Mouse (Mus musculus) midbrain, embryonic 10.5 days (tissue): ENCODE data around the gene Mknk1. TPM values are rescaled to one million over a fixed set of nuclear protein-coding genes. Genes with fewer than 3 reads are reported as not detected.

Source experiments
- DNase-seq: peaks from one replicate; pipeline ENCODE4 v3.0.0-alpha.2; 2017; ENCODE audit warnings: low spot score
- H3K27ac ChIP-seq: fragments of 300-500 bp; sonication (generic); replicated peaks from 2 replicates; pipeline ENCODE4 v1.5.1; 2016; ENCODE audit warnings: mild to moderate bottlenecking
- H3K27me3 ChIP-seq: fragments of 300-500 bp; sonication (generic); 2 replicates; pipeline ENCODE4 v1.6.1; 2016; ENCODE audit warnings: low read depth, mild to moderate bottlenecking; ENCODE audit not compliant: poor library complexity, severe bottlenecking
- H3K36me3 ChIP-seq: fragments of 300-500 bp; sonication (generic); 2 replicates; pipeline ENCODE4 v1.6.1; 2016; ENCODE audit warnings: mild to moderate bottlenecking, moderate library complexity
- H3K4me1 ChIP-seq: fragments of 300-500 bp; sonication (generic); 2 replicates; pipeline ENCODE4 v1.6.1; 2016
- H3K4me3 ChIP-seq: fragments of 300-500 bp; sonication (generic); 2 replicates; pipeline ENCODE4 v1.5.1; 2016; ENCODE audit warnings: mild to moderate bottlenecking, moderate library complexity
- H3K9me3 ChIP-seq: fragments of 300-500 bp; sonication (generic); replicated peaks from 2 replicates; pipeline ENCODE4 v1.6.1; 2016; ENCODE audit warnings: mild to moderate bottlenecking
- WGBS: fragments of 180-500 bp; shearing (Covaris S2); methylation state at CpG from one replicate; pipeline ENCODE4 v1.1.7; 2016; 5-methylcytosine and 5-hydroxymethylcytosine counted together
- polyA plus RNA-seq: library from polyadenylated mRNA; unstranded; fragments of >200 nt; fragmentation: Nextera tagmentation; extraction: Ambion mirVana; gene quantifications from 2 replicates; pipeline ENCODE4 v1.2.1, GENCODE M21; 2016

Mknk1 gene
- polyA plus RNA-seq, 1 experiment from 2014 or later, result 29.7 TPM

DNA sequence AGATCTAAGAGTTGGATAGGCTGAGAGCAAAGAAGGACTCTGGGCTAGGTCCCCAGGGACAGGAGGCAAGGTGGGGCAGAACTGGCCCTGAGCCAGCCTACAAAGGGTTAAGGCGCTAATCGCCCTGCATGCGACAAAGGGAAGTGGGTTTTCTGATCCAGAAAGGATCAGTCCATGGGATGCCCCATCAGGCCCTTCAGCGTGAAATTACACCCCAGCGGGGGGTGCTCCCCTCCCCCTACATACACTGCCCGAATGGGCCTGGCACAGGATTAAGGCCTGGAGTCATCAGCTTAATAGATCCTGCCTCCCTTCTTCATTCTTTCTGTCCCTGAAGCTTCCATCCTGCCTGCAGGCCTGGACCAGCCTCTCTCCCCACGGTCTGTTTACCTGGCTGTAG, 66.7 kb downstream of the Mknk1 start:
- Histone ChIP-seq H3K36me3 (no peaks in the 10 kb centered on the region), H3K4me3 (0 out of 2 replicates have a peak overlapping the region, but pooled peaks have one; percentile 22), H3K27ac (peak overlapping the region; percentile 66), H3K4me1 (peaks cover 63% of the 10 kb centered on the region), H3K9me3 (no peaks in the 10 kb centered on the region), H3K27me3 (peaks cover 88% of the 10 kb centered on the region)
- WGBS, result 2% methylated on average over 7 of the region's 7 CpGs
- DNase-seq, result peak; percentile 83

DNA sequence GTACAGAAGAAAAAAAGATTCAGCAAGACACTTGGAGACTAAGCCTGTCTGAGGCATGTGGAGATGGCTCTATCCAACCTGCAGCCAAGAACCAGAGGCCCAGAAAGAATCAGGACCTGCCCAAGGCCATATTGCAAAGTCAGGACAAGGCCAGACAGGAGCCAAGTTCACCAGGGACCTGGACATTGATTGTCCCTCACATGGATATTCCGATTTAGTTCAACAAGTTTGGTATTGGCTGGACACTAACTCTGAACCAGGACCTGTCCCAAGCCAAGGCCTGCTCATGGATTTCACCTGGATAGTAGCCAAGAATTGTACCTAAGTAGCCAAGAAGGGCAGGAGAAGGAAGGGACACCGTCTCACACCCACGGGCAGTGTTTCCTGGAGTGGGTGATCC, 67.8 kb downstream of the Mknk1 start:
- Histone ChIP-seq H3K9me3 (no peaks in the 10 kb centered on the region), H3K27ac (no peak overlapping the region), H3K36me3 (no peaks in the 10 kb centered on the region), H3K4me1 (peaks cover 74% of the 10 kb centered on the region), H3K4me3 (no peak overlapping the region), H3K27me3 (peaks cover 78% of the 10 kb centered on the region)
- 87% methylated on average over 3 of the region's 3 CpGs for WGBS
- no peak for DNase-seq

DNA sequence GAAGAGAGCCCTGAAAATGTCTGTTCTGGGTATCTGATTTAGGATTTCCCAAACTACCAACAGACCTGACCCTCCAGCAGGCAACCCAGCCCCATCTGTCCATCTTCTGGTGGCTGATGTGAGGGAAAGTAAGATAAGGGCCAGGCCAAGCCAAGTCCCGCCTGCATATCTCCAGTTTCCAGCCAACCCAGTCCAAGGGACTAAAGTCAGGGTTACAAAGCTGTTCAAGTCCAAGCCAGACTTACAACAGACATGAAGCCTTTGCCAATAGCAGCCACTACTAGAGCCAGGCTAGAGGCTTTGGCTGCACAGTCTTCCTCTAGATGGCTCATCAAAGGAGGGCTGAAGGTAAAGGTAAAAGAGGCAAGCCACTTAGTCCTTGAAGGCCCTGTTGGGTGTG, 69.0 kb downstream of the Mknk1 start:
- WGBS, result 86% methylated on average over 1 of the region's 1 CpGs
- Histone ChIP-seq H3K27ac (peak overlapping the region; percentile 72), H3K9me3 (no peaks in the 10 kb centered on the region), H3K4me1 (peaks cover 86% of the 10 kb centered on the region), H3K4me3 (no peak overlapping the region), H3K27me3 (peaks cover 73% of the 10 kb centered on the region), H3K36me3 (no peaks in the 10 kb centered on the region)
- no peak for DNase-seq

DNA sequence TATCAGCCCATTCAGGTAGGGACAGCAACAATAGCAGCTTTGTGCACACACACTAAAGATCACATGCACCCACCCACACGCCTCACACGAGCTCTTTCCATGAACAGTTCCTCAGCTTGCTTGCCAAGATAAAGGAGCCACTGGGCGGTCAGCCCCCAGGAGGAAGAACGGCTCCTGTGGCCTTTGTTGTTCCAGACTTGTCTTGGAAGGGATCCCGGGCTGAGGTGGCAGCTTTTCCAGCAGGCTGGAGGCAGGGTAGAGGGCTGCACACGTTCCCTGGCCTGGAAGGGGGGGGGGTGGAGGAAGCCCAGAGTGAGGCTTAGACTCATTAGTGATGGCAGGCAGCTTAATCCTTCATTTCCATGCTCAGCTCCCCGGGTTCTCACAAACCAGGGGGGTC, 69.6 kb downstream of the Mknk1 start:
- Histone ChIP-seq H3K27ac (peak overlapping the region; percentile 72), H3K9me3 (no peaks in the 10 kb centered on the region), H3K4me3 (no peak overlapping the region), H3K27me3 (peaks cover 73% of the 10 kb centered on the region), H3K4me1 (peaks cover 87% of the 10 kb centered on the region), H3K36me3 (peaks cover 3% of the 10 kb centered on the region)
- WGBS, result 12% methylated on average over 7 of the region's 7 CpGs
- DNase-seq, result peak; percentile 47

- WGBS, result 1% methylated on average over 4 of the region's 4 CpGs
- peak; percentile 77 for DNase-seq
- Histone ChIP-seq H3K27ac (peak overlapping the region; percentile 80), H3K9me3 (no peaks in the 10 kb centered on the region), H3K4me1 (peaks cover 60% of the 10 kb centered on the region), H3K27me3 (peaks cover 59% of the 10 kb centered on the region), H3K4me3 (no peak overlapping the region), H3K36me3 (peaks cover 27% of the 10 kb centered on the region)
Observed at GRCm38 (mm10) chr4:115911586-115911985, 72.6 kb downstream of the Mknk1 start.

DNA sequence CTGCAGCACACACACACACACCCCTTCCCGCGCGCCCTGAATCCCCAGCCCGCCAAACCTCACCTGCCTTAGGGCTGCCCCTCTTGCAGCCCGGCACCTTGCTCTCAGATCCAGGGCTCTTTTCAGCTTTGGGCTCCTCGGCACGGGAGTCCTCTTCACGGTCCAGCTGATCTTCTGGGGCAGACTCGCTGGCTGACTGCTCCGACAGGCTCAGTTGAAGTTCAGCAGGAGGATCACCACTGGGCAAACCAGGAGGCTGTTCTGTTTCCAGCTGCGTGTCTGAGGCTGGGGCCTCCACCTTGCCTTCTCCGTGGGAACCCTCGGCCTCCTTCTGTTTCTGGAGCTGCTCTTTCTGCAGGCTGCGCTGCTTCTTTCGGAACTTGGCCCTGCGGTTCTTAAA, 80.9 kb downstream of the Mknk1 start:
- Histone ChIP-seq H3K27me3 (peaks cover 55% of the 10 kb centered on the region), H3K4me1 (peaks cover 7% of the 10 kb centered on the region; the same call in 1 of the 2 replicates), H3K36me3 (peaks cover 100% of the 10 kb centered on the region), H3K27ac (no peak overlapping the region), H3K9me3 (no peaks in the 10 kb centered on the region), H3K4me3 (no peak overlapping the region)
- no peak for DNase-seq
- WGBS, result 73% methylated on average over 16 of the region's 16 CpGs

- Histone ChIP-seq H3K27ac (no peak overlapping the region), H3K4me1 (peaks cover 7% of the 10 kb centered on the region; the same call in 1 of the 2 replicates), H3K36me3 (peaks cover 95% of the 10 kb centered on the region), H3K4me3 (no peak overlapping the region), H3K9me3 (no peaks in the 10 kb centered on the region), H3K27me3 (peaks cover 32% of the 10 kb centered on the region)
- 84% methylated on average over 5 of the region's 5 CpGs for WGBS
- DNase-seq, result no peak
Observed at GRCm38 (mm10) chr4:115922688-115923087, 83.7 kb downstream of the Mknk1 start.

DNA sequence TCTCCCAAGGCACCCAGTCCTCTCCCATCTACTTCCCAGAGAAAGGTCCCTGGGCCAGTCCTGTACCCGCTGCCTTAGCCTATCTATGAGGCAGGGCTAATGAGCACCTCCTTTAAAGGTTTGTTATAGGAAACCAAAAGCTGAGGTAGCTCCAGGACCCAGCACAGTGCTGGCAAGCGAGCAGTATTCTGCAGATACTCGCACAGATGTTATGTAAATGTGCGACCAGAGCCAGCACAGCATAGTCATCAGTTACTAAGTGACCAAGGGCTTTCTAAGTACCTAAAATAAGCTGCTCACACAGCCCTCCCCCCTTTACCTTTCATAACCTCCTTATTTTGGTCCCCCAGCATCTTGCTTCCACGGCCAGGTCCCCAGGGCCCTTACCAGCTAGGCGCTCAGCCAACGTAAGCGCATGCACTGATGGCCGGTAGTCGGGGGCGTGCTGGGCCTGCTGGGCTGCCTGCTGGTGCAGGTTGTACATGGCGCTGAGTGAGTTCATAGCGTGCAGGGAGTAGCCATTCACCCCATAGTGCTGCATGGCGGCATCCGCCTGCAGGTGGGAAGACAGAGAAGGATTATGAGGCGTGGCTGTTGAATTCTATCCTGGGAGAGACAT, 84.4 kb downstream of the Mknk1 start:
- Histone ChIP-seq H3K27ac (no peak overlapping the region), H3K27me3 (peaks cover 29% of the 10 kb centered on the region), H3K9me3 (no peaks in the 10 kb centered on the region), H3K36me3 (peaks cover 95% of the 10 kb centered on the region), H3K4me3 (no peak overlapping the region), H3K4me1 (0 out of 2 replicates have a peak, but pooled peaks cover 4% of the 10 kb centered on the region)
- WGBS, result 83% methylated on average over 16 of the region's 16 CpGs
- DNase-seq, result no peak

GRCm38 (mm10) chr4:115927637-115928036, 88.6 kb downstream of the Mknk1 start:
- WGBS, result 79% methylated on average over 7 of the region's 7 CpGs
- Histone ChIP-seq H3K36me3 (peaks cover 85% of the 10 kb centered on the region), H3K9me3 (no peaks in the 10 kb centered on the region), H3K4me1 (peaks cover 11% of the 10 kb centered on the region), H3K27ac (no peak overlapping the region), H3K27me3 (peaks cover 58% of the 10 kb centered on the region), H3K4me3 (no peak overlapping the region)
- DNase-seq, result no peak

Other genes starting within 250 kb of the Mknk1 start
- not detected in 2 replicates for gene Cyp4a32, start 238.2 kb upstream of the Mknk1 start, polyA plus RNA-seq
- not detected in 2 replicates for gene Cyp4b1, start 191.5 kb upstream of the Mknk1 start, polyA plus RNA-seq
- 34.4 and 34.8 TPM in 2 replicates for gene Efcab14, start 101.5 kb upstream of the Mknk1 start, polyA plus RNA-seq
- gene Tex38, start 58.2 kb upstream of the Mknk1 start, polyA plus RNA-seq, result 0.17 and 0.25 TPM in 2 replicates
- gene Atpaf1, start 54.4 kb upstream of the Mknk1 start, polyA plus RNA-seq, result 50.0 and 53.8 TPM in 2 replicates
- 4.4 and 6.7 TPM in 2 replicates for gene Mob3c, start 11.1 kb upstream of the Mknk1 start, polyA plus RNA-seq
- gene Kncn, start 45.2 kb downstream of the Mknk1 start, polyA plus RNA-seq, result 0.07 TPM in 1 of 2 replicates, not detected in the other
- 0.21 and 0.30 TPM in 2 replicates for gene 6430628N08Rik, start 51.5 kb downstream of the Mknk1 start, polyA plus RNA-seq
- gene Dmbx1, start 100.7 kb downstream of the Mknk1 start, polyA plus RNA-seq, result 38.5 and 39.4 TPM in 2 replicates
- 1.4 and 2.7 TPM in 2 replicates for gene Faah, start 178.7 kb downstream of the Mknk1 start, polyA plus RNA-seq
- 20.4 and 21.2 TPM in 2 replicates for gene Nsun4, start 214.7 kb downstream of the Mknk1 start, polyA plus RNA-seq
- gene Uqcrh, start 235.9 kb downstream of the Mknk1 start, polyA plus RNA-seq, result 444 and 449 TPM in 2 replicates
- gene Lrrc41, start 236.1 kb downstream of the Mknk1 start, polyA plus RNA-seq, result 67.9 and 73.8 TPM in 2 replicates